Mouse (Mus musculus): Measurements from ENCODE around the gene Arhgef7.
"Not testable (repeated sequence)": the region's sequence is repeated elsewhere in the genome, so short reads cannot be mapped to it uniquely, and the experiment has no call there.

DNA sequence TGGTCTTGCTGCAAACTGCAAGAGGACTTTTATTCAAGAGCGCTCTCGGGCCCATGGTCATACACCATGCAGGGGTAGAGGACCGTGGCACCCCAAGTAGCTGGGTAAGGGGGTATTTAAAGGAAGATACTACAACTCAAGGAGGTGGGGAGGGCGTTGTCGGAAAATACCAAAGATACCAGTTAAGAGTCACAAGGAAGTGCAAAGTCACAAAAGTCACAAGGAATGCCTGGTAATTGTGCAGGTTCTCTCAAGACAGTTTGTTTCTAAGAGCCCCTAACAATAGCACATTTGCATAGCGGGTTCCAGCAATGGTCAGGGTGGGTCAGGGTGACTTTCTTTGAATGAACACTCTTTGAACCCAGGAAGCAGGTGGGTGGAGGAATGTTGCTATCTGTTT, 146.7 kb downstream of the Arhgef7 start:
- not testable (repeated sequence) for TF ChIP-seq CTCF, POLR2A (IDR thresholded peaks at IDR 0.05; ENCODE audit: insufficient read depth, low read depth, low read length)

Data from olfactory bulb, adult 2 months (tissue).